Mouse (Mus musculus) hindbrain, postnatal 0 days (tissue): ENCODE data around the gene Nepn. TPM values are rescaled to one million over a fixed set of nuclear protein-coding genes. Genes with fewer than 3 reads are reported as not detected.

ENCODE experiments used
- ATAC-seq: fragments of 200-750 bp; cut with Nextera tagmentation; 2 replicates; pipeline ENCODE4 v1.8.0; 2017; ENCODE audit warnings: mild to moderate bottlenecking, moderate TSS enrichment, moderate library complexity
- DNase-seq: peaks from one replicate; pipeline ENCODE4 v3.0.0-alpha.2; 2015; ENCODE audit warnings: low spot score
- H3K27ac ChIP-seq: fragments of 300-500 bp; sonication (generic); 2 replicates; pipeline ENCODE4 v1.5.1; 2014; ENCODE audit warnings: mild to moderate bottlenecking
- H3K27me3 ChIP-seq: fragments of 300-500 bp; sonication (generic); 2 replicates; pipeline ENCODE4 v1.6.1; 2014; ENCODE audit warnings: low read length, mixed read lengths; ENCODE audit not compliant: insufficient read depth
- H3K36me3 ChIP-seq: fragments of 300-500 bp; sonication (generic); 2 replicates; pipeline ENCODE4 v1.6.1; 2014; ENCODE audit warnings: low read length, mixed read lengths; ENCODE audit not compliant: insufficient read depth
- H3K4me1 ChIP-seq: fragments of 300-500 bp; sonication (generic); 2 replicates; pipeline ENCODE4 v1.6.1; 2014; ENCODE audit warnings: antibody characterized with exemption, low read length, mixed read lengths; ENCODE audit not compliant: insufficient read depth
- H3K4me2 ChIP-seq: fragments of 300-500 bp; sonication (generic); 2 replicates; pipeline ENCODE4 v1.6.1; 2014; ENCODE audit warnings: low read depth, mild to moderate bottlenecking, low read length, moderate library complexity, mixed read lengths
- H3K4me3 ChIP-seq: fragments of 300-500 bp; sonication (generic); 2 replicates; pipeline ENCODE4 v1.5.1; 2014; ENCODE audit warnings: low read length
- H3K9ac ChIP-seq: fragments of 300-500 bp; sonication (generic); replicated peaks from 2 replicates; pipeline ENCODE4 v1.6.1; 2014; ENCODE audit warnings: mild to moderate bottlenecking, low read length, moderate library complexity, mixed read lengths
- H3K9me3 ChIP-seq: fragments of 300-500 bp; sonication (generic); 2 replicates; pipeline ENCODE4 v1.6.1; 2016; ENCODE audit warnings: low read length, mixed read lengths
- CTCF ChIP-seq: IDR thresholded peaks from 2 replicates; pipeline ENCODE4 v1.5.1; 2016; ENCODE audit warnings: antibody characterized with exemption, control low read depth, low read depth
- WGBS: fragments of 180-500 bp; shearing (Covaris S2); extraction: QIAGEN DNeasy Blood & Tissue Kit; methylation state at CpG from one replicate; pipeline ENCODE4 v1.1.7; 2014; 5-methylcytosine and 5-hydroxymethylcytosine counted together
- polyA plus RNA-seq: library from polyadenylated mRNA; unstranded; fragments of >200 nt; fragmentation: Nextera tagmentation; extraction: Ambion mirVana; gene quantifications from 2 replicates; pipeline ENCODE4 v1.2.1, GENCODE M21; 2015
- total RNA-seq: library from RNA; depleted of rRNA; stranded (reverse); fragments of >200 nt; gene quantifications from 2 replicates; pipeline ENCODE4 v1.2.3, GENCODE M21; 2014

Gene Nepn
- total and polyA plus RNA-seq, 2 experiments from 2014 or later: not detected

GRCm38 (mm10) chr10:52417998-52418860, 29.5 kb downstream of the Nepn start:
- H3K9me3 ChIP-seq: no peaks in the 10 kb centered on the region
- H3K4me1 ChIP-seq: 0 out of 2 replicates have a peak, but pooled peaks cover 10% of the 10 kb centered on the region
- 1% methylated on average over 39 of the region's 39 CpGs for WGBS
- DNase-seq (no peak), ATAC-seq (peak; percentile 45)
- no peaks in the 10 kb centered on the region for H3K36me3 ChIP-seq
- H3K27ac ChIP-seq: peak overlapping the region; percentile 97
- H3K9ac ChIP-seq: peak overlapping the region; percentile 89
- H3K4me2 ChIP-seq: peak overlapping the region; percentile 73
- H3K27me3 ChIP-seq: no peaks in the 10 kb centered on the region
- TF ChIP-seq CTCF: no peak
- peak overlapping the region; percentile 72 for H3K4me3 ChIP-seq

DNA sequence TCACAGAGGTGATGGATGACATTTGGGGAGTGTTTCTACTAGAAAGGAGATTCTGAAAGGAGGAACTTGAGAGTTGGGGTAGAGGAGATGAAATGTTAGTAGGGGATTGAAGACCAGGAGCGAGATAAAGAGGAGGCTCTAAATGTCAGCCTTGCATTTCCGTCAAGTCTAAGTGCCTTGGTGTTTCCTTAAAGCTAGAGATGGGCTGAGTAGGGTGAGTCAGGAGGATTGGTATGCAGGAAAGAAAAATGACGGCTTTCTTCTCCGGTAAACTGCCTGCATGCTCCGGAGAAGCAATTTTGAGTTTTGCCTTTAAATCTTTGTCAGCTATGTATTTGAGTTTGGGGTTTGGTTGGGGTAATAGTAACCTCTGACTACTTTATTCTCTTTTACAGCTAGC, 30.2 kb downstream of the Nepn start:
- ATAC-seq: no peak
- peak overlapping the region; percentile 73 for H3K4me2 ChIP-seq
- TF ChIP-seq CTCF: no peak

GRCm38 (mm10) chr10:52419402-52419801, 30.6 kb downstream of the Nepn start:
- Histone ChIP-seq H3K4me3 (peak overlapping the region; percentile 72; the same call in 1 of the 2 replicates), H3K4me2 (peak overlapping the region; percentile 73), H3K9ac (peak overlapping the region; percentile 89), H3K4me1 (0 out of 2 replicates have a peak, but pooled peaks cover 10% of the 10 kb centered on the region), H3K9me3 (no peaks in the 10 kb centered on the region), H3K27me3 (no peaks in the 10 kb centered on the region), H3K36me3 (no peaks in the 10 kb centered on the region), H3K27ac (no peak overlapping the region)
- TF ChIP-seq CTCF: no peak
- DNase-seq (no peak), ATAC-seq (no peak)
- WGBS: 71% methylated on average over 4 of the region's 4 CpGs

More for the DNA sequence above, 30.2 kb downstream of the Nepn start:
- H3K9ac ChIP-seq: peak overlapping the region; percentile 89
- no peaks in the 10 kb centered on the region for H3K9me3 ChIP-seq
- 68% methylated on average over 5 of the region's 5 CpGs for WGBS
- H3K27me3 ChIP-seq: no peaks in the 10 kb centered on the region
- peak overlapping the region; percentile 72 for H3K4me3 ChIP-seq
- H3K36me3 ChIP-seq: no peaks in the 10 kb centered on the region
- 0 out of 2 replicates have a peak, but pooled peaks cover 10% of the 10 kb centered on the region for H3K4me1 ChIP-seq
- H3K27ac ChIP-seq: peak overlapping the region; percentile 97; the same call in 1 of the 2 replicates
- no peak for DNase-seq

- no peak for ATAC-seq
- no peaks in the 10 kb centered on the region for H3K9me3 ChIP-seq
- no peaks in the 10 kb centered on the region for H3K27me3 ChIP-seq
- H3K4me2 ChIP-seq: no peak overlapping the region
- H3K36me3 ChIP-seq: no peaks in the 10 kb centered on the region
- TF ChIP-seq CTCF: no peak
- 98% methylated on average over 1 of the region's 1 CpGs for WGBS
- no peak overlapping the region for H3K27ac ChIP-seq
- DNase-seq: no peak
- 0 out of 2 replicates have a peak, but pooled peaks cover 10% of the 10 kb centered on the region for H3K4me1 ChIP-seq
- no peak overlapping the region for H3K9ac ChIP-seq
- H3K4me3 ChIP-seq: no peak overlapping the region
Observed at GRCm38 (mm10) chr10:52420526-52420925, 31.8 kb downstream of the Nepn start.

GRCm38 (mm10) chr10:52421716-52422115, 32.9 kb downstream of the Nepn start:
- Histone ChIP-seq H3K4me3 (no peak overlapping the region), H3K36me3 (no peaks in the 10 kb centered on the region), H3K27ac (no peak overlapping the region), H3K4me2 (no peak overlapping the region), H3K9ac (no peak overlapping the region), H3K9me3 (no peaks in the 10 kb centered on the region), H3K27me3 (no peaks in the 10 kb centered on the region), H3K4me1 (0 out of 2 replicates have a peak, but pooled peaks cover 10% of the 10 kb centered on the region)
- ATAC-seq: no peak
- no peak for DNase-seq
- TF ChIP-seq CTCF: no peak
- WGBS: 92% methylated on average over 6 of the region's 6 CpGs

DNA sequence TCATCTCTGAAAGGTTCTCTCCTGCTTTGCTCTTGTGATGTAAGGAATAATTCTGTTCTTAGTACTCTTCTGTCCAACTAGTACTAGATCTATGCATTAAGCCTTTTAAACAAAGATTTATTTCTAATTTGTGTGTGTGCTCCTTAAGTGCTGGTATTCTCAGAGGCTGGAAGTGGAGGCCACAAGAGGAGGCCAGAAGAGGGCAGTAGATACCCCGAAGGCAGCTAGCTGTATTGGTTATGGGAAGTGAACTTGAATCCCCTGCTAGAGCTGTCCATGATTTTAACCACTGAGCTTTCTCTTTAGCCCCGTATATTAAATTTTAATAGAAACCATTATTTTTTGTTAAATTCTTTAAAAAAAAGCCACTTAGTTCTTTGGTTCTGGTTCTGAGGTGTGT, 34.3 kb downstream of the Nepn start:
- no peaks in the 10 kb centered on the region for H3K27me3 ChIP-seq
- H3K4me2 ChIP-seq: no peak overlapping the region
- no peaks in the 10 kb centered on the region for H3K9me3 ChIP-seq
- WGBS: 78% methylated on average over 2 of the region's 2 CpGs
- ATAC-seq: no peak
- 0 out of 2 replicates have a peak, but pooled peaks cover 10% of the 10 kb centered on the region for H3K4me1 ChIP-seq
- no peak overlapping the region for H3K4me3 ChIP-seq
- no peaks in the 10 kb centered on the region for H3K36me3 ChIP-seq
- no peak overlapping the region for H3K27ac ChIP-seq
- TF ChIP-seq CTCF: peak; percentile 30
- no peak for DNase-seq
- H3K9ac ChIP-seq: no peak overlapping the region
